In genomic region chr19:57927566-57928523, GRCm38 (mm10) we compare ENCODE assay signal across 13 mouse cellular contexts.
DNase-seq lines count a peak whose midpoint lies in the region; ATAC-seq and TF ChIP-seq lines count a peak whose summit lies in the region.
"Had no signal": no experiment of that assay in that cellular context is flagged by ENCODE, and none has a peak within 500 bp of the region (broad histone marks: within the 10 kb centered on the region; RNA-seq: fewer than 3 reads in every experiment).

No protein-coding gene starts in this region.

- no peaks in the 10 kb centered on the region for H3K36me3 ChIP-seq in neural tube, embryonic 13.5 days
- no peaks in the 10 kb centered on the region for H3K36me3 ChIP-seq in forebrain, embryonic 13.5 days (ENCODE audit: poor library complexity, severe bottlenecking)
- H3K36me3 ChIP-seq in liver, embryonic 14.5 days (replicated peaks; ENCODE audit: control insufficient read depth, insufficient read depth, low read depth), result no peaks in the 10 kb centered on the region
- H3K36me3 ChIP-seq: embryonic facial prominence, embryonic 12.5 days; stomach, embryonic 15.5 days had no signal

- H3K4me1 ChIP-seq in neural tube, embryonic 13.5 days (replicated peaks), result peaks cover 36% of the 10 kb centered on the region
- peaks cover 21% of the 10 kb centered on the region for H3K4me1 ChIP-seq in forebrain, embryonic 13.5 days
- H3K4me1 ChIP-seq in liver, embryonic 14.5 days (replicated peaks; ENCODE audit: control insufficient read depth in 2 of 2, insufficient read depth in 2 of 2, low read length in 1 of 2), result peaks cover 0 to 18% of the 10 kb centered on the region in 2 experiments; a peak in 2 of 4 replicates
- H3K4me1 ChIP-seq: stomach, embryonic 15.5 days had no signal

- TF ChIP-seq EP300 in liver, embryonic 14.5 days (IDR thresholded peaks at IDR 0.05; ENCODE audit: low read depth), result peak; percentile 60

- no peak for DNase-seq in neural tube, embryonic 10.5 days (ENCODE audit: extremely low spot score, low spot score)
- DNase-seq in liver, embryonic 14.5 days (ENCODE audit: low read depth in 3 of 3, low spot score in 3 of 3), result no peak
- DNase-seq in retina, postnatal 1 day, result peak; percentile 80
- no peak for DNase-seq in kidney, adult 9 months
- no peak for DNase-seq in MN1 (ENCODE audit: low spot score)
- DNase-seq: gastrocnemius, postnatal 10 days; heart, postnatal 14 days; kidney, postnatal 25 days; lung, embryonic 14.5 days had no signal

- H3K27ac ChIP-seq in neural tube, embryonic 13.5 days (replicated peaks), result no peak overlapping the region
- H3K27ac ChIP-seq in forebrain, embryonic 13.5 days, result peak overlapping the region; percentile 21; the same call in 1 of the 2 replicates
- H3K27ac ChIP-seq in liver, embryonic 14.5 days, result no peak overlapping the region
- H3K27ac ChIP-seq: embryonic facial prominence, embryonic 12.5 days; stomach, embryonic 15.5 days had no signal

- WGBS in neural tube, embryonic 13.5 days, result 46% methylated on average over 11 of the region's 11 CpGs
- 41% methylated on average over 11 of the region's 11 CpGs for WGBS in forebrain, embryonic 13.5 days
- 24% methylated on average over 11 of the region's 11 CpGs for WGBS in liver, embryonic 14.5 days (ENCODE audit: insufficient replicate concordance)

- no peak overlapping the region for H3K9ac ChIP-seq in neural tube, embryonic 13.5 days
- no peak overlapping the region for H3K9ac ChIP-seq in forebrain, embryonic 13.5 days
- no peak overlapping the region for H3K9ac ChIP-seq in liver, embryonic 14.5 days (replicated peaks)
- H3K9ac ChIP-seq: embryonic facial prominence, embryonic 12.5 days; lung, embryonic 14.5 days; stomach, embryonic 15.5 days had no signal

- peak overlapping the region; percentile 31; the same call in 1 of the 2 replicates for H3K4me2 ChIP-seq in neural tube, embryonic 13.5 days
- peak overlapping the region; percentile 43 for H3K4me2 ChIP-seq in forebrain, embryonic 13.5 days
- H3K4me2 ChIP-seq in liver, embryonic 14.5 days (ENCODE audit: low read depth), result peak overlapping the region; percentile 28; the same call in 1 of the 2 replicates
- H3K4me2 ChIP-seq: embryonic facial prominence, embryonic 12.5 days; lung, embryonic 14.5 days; stomach, embryonic 15.5 days had no signal

- no peak for ATAC-seq in neural tube, embryonic 13.5 days (ENCODE audit: low read depth)
- ATAC-seq in forebrain, embryonic 13.5 days, result peak; percentile 41; the same call in 1 of the 2 replicates
- peak; percentile 65; the same call in 1 of the 2 replicates for ATAC-seq in liver, embryonic 14.5 days (ENCODE audit: insufficient read depth)

- no peaks in the 10 kb centered on the region for H3K9me3 ChIP-seq in neural tube, embryonic 13.5 days
- no peaks in the 10 kb centered on the region for H3K9me3 ChIP-seq in forebrain, embryonic 13.5 days (replicated peaks)
- H3K9me3 ChIP-seq in liver, embryonic 14.5 days (ENCODE audit: control insufficient read depth, low read length), result no peaks in the 10 kb centered on the region
- H3K9me3 ChIP-seq: embryonic facial prominence, embryonic 12.5 days; stomach, embryonic 15.5 days had no signal

- H3K27me3 ChIP-seq in neural tube, embryonic 13.5 days, result peaks cover 10% of the 10 kb centered on the region
- H3K27me3 ChIP-seq in forebrain, embryonic 13.5 days, result no peaks in the 10 kb centered on the region
- H3K27me3 ChIP-seq in liver, embryonic 14.5 days (ENCODE audit: control insufficient read depth, insufficient read depth, low read length), result no peaks in the 10 kb centered on the region
- H3K27me3 ChIP-seq: embryonic facial prominence, embryonic 12.5 days; stomach, embryonic 15.5 days had no signal

- no peak for TF ChIP-seq CTCF in liver, embryonic 14.5 days (IDR thresholded peaks at IDR 0.05; ENCODE audit: low read depth)

- no peak overlapping the region for H3K4me3 ChIP-seq in neural tube, embryonic 13.5 days
- H3K4me3 ChIP-seq in forebrain, embryonic 13.5 days, result no peak overlapping the region
- no peak overlapping the region for H3K4me3 ChIP-seq in liver, embryonic 14.5 days (ENCODE audit: insufficient read depth in 1 of 2, low read depth in 2 of 2, low read length in 2 of 2)
- H3K4me3 ChIP-seq: embryonic facial prominence, embryonic 12.5 days; stomach, embryonic 15.5 days had no signal
